Mouse (Mus musculus): ENCODE results near the gene Amh. TPM values are rescaled to one million over a fixed set of nuclear protein-coding genes. Genes with fewer than 3 reads are reported as not detected.

Gene Amh
- polyA plus RNA-seq (2017; shearing (Covaris generic)) = not detected

GRCm38 (mm10) chr10:80804916-80805315 lies at the start of gene Amh:
Amh (plus strand) TSS chr10:80805243.

GRCm38 (mm10) chr10:80798150-80799006 lies 6.7 kb upstream of the Amh start, which contains the start of the genes Sf3a2 and Plekhj1:
Sf3a2 (plus strand) TSS chr10:80798198.
Plekhj1 (minus strand) TSS chr10:80798626.

GRCm38 (mm10) chr10:80813366-80813765 lies 8.3 kb downstream of the Amh start, which contains the start of gene Jsrp1:
Jsrp1 (minus strand) TSS chr10:80813498.

GRCm38 (mm10) chr10:80826151-80827062 lies 21.4 kb downstream of the Amh start, which contains the start of gene Oaz1:
Oaz1 (plus strand) TSS chr10:80826656.

GRCm38 (mm10) chr10:80843931-80844547 lies 39.0 kb downstream of the Amh start, which contains the start of gene Lingo3:
Lingo3 (minus strand) TSS chr10:80844039.

GRCm38 (mm10) chr10:80854913-80855748 lies 50.1 kb downstream of the Amh start, which contains the start of the genes Lsm7 and Sppl2b:
Lsm7 (minus strand) TSS chr10:80855209.
Sppl2b (plus strand) TSS chr10:80855275.

Other genes starting within 250 kb of the Amh start
- gene Rexo1, start 243.7 kb upstream of the Amh start, polyA plus RNA-seq (2017; shearing (Covaris generic)) = 55.7 TPM
- gene Klf16, start 227.9 kb upstream of the Amh start, polyA plus RNA-seq (2017; shearing (Covaris generic)) = 16.2 TPM
- 92.3 TPM for gene Abhd17a, start 214.9 kb upstream of the Amh start, polyA plus RNA-seq (2017; shearing (Covaris generic))
- gene Scamp4, start 202.4 kb upstream of the Amh start, polyA plus RNA-seq (2017; shearing (Covaris generic)) = 106 TPM
- 6.2 TPM for gene Adat3, start 202.4 kb upstream of the Amh start, polyA plus RNA-seq (2017; shearing (Covaris generic))
- gene Gm49322, start 199.2 kb upstream of the Amh start, polyA plus RNA-seq (2017; shearing (Covaris generic)) = 14.3 TPM
- gene Csnk1g2, start 182.4 kb upstream of the Amh start, polyA plus RNA-seq (2017; shearing (Covaris generic)) = 338 TPM
- 16.0 TPM for gene Btbd2, start 148.2 kb upstream of the Amh start, polyA plus RNA-seq (2017; shearing (Covaris generic))
- 200 TPM for gene Mknk2, start 127.1 kb upstream of the Amh start, polyA plus RNA-seq (2017; shearing (Covaris generic))
- gene Mob3a, start 103.3 kb upstream of the Amh start, polyA plus RNA-seq (2017; shearing (Covaris generic)) = 123 TPM
- gene Izumo4, start 103.1 kb upstream of the Amh start, polyA plus RNA-seq (2017; shearing (Covaris generic)) = 72.1 TPM
- 70.3 TPM for gene Ap3d1, start 63.0 kb upstream of the Amh start, polyA plus RNA-seq (2017; shearing (Covaris generic))
- 52.5 TPM for gene Dot1l, start 50.0 kb upstream of the Amh start, polyA plus RNA-seq (2017; shearing (Covaris generic))
- 57.5 TPM for gene Sf3a2, start 7.0 kb upstream of the Amh start, polyA plus RNA-seq (2017; shearing (Covaris generic))
- gene Plekhj1, start 6.6 kb upstream of the Amh start, polyA plus RNA-seq (2017; shearing (Covaris generic)) = 202 TPM
- gene Jsrp1, start 8.3 kb downstream of the Amh start, polyA plus RNA-seq (2017; shearing (Covaris generic)) = 2.0 TPM
- gene Oaz1, start 21.4 kb downstream of the Amh start, polyA plus RNA-seq (2017; shearing (Covaris generic)) = 2,187 TPM
- 0.11 TPM for gene Lingo3, start 38.8 kb downstream of the Amh start, polyA plus RNA-seq (2017; shearing (Covaris generic))
- gene Lsm7, start 50.0 kb downstream of the Amh start, polyA plus RNA-seq (2017; shearing (Covaris generic)) = 76.0 TPM
- gene Sppl2b, start 50.0 kb downstream of the Amh start, polyA plus RNA-seq (2017; shearing (Covaris generic)) = 18.4 TPM
- gene Tmprss9, start 66.6 kb downstream of the Amh start, polyA plus RNA-seq (2017; shearing (Covaris generic)) = not detected
- 151 TPM for gene Timm13, start 95.7 kb downstream of the Amh start, polyA plus RNA-seq (2017; shearing (Covaris generic))
- gene Lmnb2, start 113.0 kb downstream of the Amh start, polyA plus RNA-seq (2017; shearing (Covaris generic)) = 18.5 TPM
- 743 TPM for gene Gadd45b, start 124.8 kb downstream of the Amh start, polyA plus RNA-seq (2017; shearing (Covaris generic))
- gene Gng7, start 209.7 kb downstream of the Amh start, polyA plus RNA-seq (2017; shearing (Covaris generic)) = 0.55 TPM
- gene Diras1, start 220.4 kb downstream of the Amh start, polyA plus RNA-seq (2017; shearing (Covaris generic)) = not detected
- gene Slc39a3, start 232.2 kb downstream of the Amh start, polyA plus RNA-seq (2017; shearing (Covaris generic)) = 11.1 TPM